Mouse (Mus musculus) E14TG2a.4 (cell line): ENCODE measurements around the gene Mrtfa.

Experiments
- CTCF ChIP-seq: conservative IDR thresholded peaks from 2 replicates; pipeline ENCODE4 v1.5.1; 2014; ENCODE audit warnings: low read length
- NANOG ChIP-seq: IDR thresholded peaks from 2 replicates; pipeline ENCODE4 v1.6.1; 2014; ENCODE audit warnings: borderline replicate concordance, low read length, mixed read lengths
- POU5F1 ChIP-seq: IDR thresholded peaks from 2 replicates; pipeline ENCODE4 v1.6.1; 2014; ENCODE audit warnings: low read length, borderline replicate concordance

- TF ChIP-seq CTCF (no peak), POU5F1 (no peak), NANOG (no peak)
Observed at GRCm38 (mm10) chr15:81141956-81142576, 48.5 kb downstream of the Mrtfa start.
